Mouse (Mus musculus) olfactory bulb, adult 2 months (tissue): Measurements from ENCODE around the gene Fndc3b.

Experiments
- CTCF ChIP-seq: fragments of 200-500 bp; IDR thresholded peaks from 2 replicates; pipeline ENCODE4 v1.5.1; 2012; ENCODE audit warnings: low read depth, mild to moderate bottlenecking, low read length, moderate library complexity; ENCODE audit not compliant: insufficient read depth
- POLR2A ChIP-seq: fragments of 200-500 bp; IDR thresholded peaks from 2 replicates; pipeline ENCODE4 v1.6.1; 2012; ENCODE audit warnings: mild to moderate bottlenecking, low read depth, low read length, moderate library complexity; ENCODE audit not compliant: insufficient read depth

DNA sequence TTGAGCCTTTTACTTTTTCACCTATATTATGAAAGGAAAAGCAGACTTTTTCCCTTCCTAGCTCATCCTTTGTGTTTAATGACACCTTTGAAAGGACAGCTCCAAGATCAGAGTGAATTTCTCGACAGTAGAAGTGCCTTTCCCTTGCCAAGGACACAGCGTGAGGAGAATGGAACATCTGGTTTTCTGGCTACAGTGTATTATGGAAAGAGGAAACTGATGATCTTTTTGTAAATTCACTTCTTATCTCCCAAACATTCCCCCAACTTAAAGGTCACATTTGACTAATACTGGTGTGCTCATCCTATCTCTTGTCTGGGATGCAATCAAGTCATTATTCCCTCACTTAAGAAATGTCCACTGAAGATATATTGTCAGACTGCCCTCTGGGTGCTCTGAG is 49.2 kb upstream of the Fndc3b start:
- no peak for TF ChIP-seq CTCF
- no peak for TF ChIP-seq POLR2A
